Mouse (Mus musculus): Measurements from ENCODE around the gene Gm5678.
"Not testable (repeated sequence)": the region's sequence is repeated elsewhere in the genome, so short reads cannot be mapped to it uniquely, and the experiment has no call there.

Gene Gm5678

DNA sequence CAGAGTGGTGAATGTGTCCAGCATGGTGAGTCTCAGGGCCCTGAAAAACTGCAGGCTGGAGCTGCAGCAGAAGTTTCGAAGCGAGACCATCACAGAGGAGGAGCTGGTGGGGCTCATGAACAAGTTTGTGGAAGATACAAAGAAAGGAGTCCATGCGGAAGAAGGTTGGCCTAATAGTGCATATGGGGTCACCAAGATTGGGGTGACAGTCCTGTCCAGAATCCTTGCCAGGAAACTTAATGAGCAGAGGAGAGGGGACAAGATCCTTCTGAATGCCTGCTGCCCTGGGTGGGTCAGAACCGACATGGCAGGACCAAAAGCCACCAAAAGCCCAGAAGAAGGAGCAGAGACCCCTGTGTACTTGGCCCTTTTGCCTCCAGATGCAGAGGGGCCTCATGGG lies 18.1 kb upstream of the Gm5678 start:
- DNase-seq, result no peak

DNA sequence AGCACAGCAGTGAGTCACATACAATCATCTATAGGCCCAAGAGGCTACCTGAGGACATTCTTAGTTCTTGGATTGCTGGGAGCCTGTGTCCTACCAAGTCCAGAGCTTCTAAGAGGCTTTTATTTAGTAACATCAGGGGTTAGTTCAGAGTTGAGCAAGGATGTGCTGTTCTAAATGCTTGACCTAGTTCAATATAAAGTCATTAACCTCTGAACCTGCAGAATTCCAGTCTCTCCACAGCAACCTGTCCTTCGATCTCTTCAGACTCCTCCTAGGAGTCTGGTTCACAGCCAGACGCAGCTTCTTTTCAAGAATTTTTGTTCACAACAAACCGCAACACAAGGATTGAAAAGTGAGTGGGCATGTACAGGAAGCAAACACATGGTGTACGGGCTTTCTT lies 16.9 kb upstream of the Gm5678 start:
- DNase-seq, result no peak

GRCm38 (mm10) chr16:93615118-93615870 lies 12.6 kb upstream of the Gm5678 start:
- peak; percentile 92 for DNase-seq

- not testable (repeated sequence) for DNase-seq
Observed at GRCm38 (mm10) chr16:93623759-93624158, 4.1 kb upstream of the Gm5678 start.

DNA sequence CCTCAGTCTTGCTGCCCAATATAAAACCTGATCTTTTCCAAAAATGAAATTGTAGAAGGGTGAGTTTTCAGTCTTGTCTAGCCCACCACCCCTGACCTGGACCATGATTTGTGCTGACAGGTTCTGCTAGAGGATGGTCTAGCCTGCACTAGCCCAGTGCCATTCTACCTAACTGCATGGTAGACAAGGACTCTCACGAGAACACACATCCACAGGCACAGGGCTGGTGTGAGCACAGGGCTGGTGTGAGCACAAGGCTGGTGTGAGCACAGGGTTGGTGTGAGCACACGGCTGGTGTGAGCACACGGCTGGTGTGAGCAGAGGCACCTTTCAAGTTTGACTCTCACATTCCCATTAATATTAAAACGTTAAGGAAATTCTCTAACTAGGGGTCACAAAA lies 3.2 kb upstream of the Gm5678 start:
- DNase-seq, result no peak

- peak; percentile 21 for DNase-seq
Observed at GRCm38 (mm10) chr16:93626745-93627144, 1.2 kb upstream of the Gm5678 start.

DNA sequence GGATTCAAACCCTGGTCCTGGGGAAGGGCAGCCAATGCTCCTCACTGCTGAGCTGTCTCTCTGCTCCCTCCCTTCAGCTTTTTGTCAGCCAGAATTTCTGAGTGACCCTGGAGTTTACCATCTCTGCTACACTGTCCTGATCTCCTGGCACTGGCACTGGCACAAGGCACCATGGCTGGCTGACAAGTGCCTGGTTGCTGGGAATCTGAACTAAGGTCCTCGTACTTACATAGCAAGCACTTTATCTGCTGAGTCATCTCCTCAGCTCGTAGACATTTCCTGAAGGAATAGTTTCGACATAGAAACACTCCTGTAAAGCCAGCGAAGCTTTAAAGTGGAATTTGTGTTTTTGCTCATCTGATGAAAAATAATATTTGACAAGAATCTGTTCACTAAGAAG lies 16.1 kb downstream of the Gm5678 start:
- DNase-seq, result no peak

- no peak for DNase-seq
Observed at GRCm38 (mm10) chr16:93648441-93649183, 20.7 kb downstream of the Gm5678 start.

DNA sequence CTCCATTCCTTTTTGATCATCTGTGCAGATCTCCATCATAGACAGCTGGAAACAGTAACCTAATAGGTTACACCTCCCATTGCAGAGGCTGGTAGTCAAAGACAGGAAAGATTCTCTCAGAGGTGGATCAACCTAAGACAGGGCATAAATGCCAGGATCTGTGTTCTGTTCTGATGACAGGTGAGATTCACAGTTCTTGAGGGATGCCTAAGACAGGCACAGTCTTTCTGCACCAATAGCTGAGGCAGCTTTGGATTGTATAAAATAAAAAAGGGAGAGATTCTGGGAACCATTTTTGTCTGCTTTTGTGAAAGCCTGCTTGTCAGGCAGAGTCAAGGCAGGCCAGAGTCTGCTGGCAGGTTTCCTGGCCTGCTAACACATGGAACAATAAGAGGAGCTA lies 40.1 kb downstream of the Gm5678 start:
- no peak for DNase-seq

- DNase-seq, result no peak
Observed at GRCm38 (mm10) chr16:93669521-93669920, 41.6 kb downstream of the Gm5678 start.

DNA sequence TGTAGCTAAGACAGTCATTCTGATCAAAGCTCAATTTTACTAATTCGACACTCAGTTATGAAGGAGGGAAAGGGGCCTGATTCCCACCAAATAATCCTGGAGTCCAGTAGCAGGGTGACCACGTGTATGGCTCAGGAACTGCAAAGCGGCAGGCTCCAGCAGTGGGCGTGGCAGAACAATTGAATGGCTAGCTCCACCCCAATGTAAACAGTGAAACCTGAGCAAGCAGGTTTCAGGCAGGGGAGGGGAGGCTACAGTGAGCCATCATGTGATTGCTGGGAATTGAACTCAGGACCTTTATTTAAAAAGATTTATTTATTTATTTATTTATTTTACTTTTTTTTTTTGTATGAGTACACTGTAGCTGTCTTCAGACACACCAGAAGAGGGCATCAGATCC lies 42.6 kb downstream of the Gm5678 start:
- DNase-seq, result not testable (repeated sequence)

DNA sequence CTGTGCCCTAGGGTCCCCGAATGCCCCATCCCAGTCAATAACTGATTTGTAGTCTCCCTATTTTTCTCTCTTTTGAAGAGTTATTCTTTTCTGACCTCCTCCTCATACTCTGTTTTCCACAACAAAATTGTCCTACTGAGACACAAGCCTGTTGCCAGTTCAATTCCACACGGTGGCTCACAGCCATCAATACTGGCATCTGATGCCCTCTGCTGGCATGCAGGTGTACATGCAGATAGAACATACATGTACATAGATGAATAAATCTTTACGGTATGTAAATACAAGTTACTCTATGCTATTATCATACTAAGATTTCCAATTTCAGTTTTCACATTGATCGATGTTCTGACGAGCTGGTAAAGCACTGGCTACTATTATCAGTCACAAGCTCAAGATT lies 43.2 kb downstream of the Gm5678 start:
- no peak for DNase-seq

- no peak for DNase-seq
Observed at GRCm38 (mm10) chr16:93676376-93676775, 48.5 kb downstream of the Gm5678 start.

GRCm38 (mm10) chr16:93678206-93678605 lies 50.3 kb downstream of the Gm5678 start:
- DNase-seq, result no peak

- no peak for DNase-seq
Observed at GRCm38 (mm10) chr16:93679165-93679564, 51.3 kb downstream of the Gm5678 start.
